Mouse (Mus musculus) lung, postnatal 36 days (tissue): Measurements from ENCODE around the gene Atg13.
"Not testable (repeated sequence)": the region's sequence is repeated elsewhere in the genome, so short reads cannot be mapped to it uniquely, and the experiment has no call there.

Source experiments
- DNase-seq: peaks from one replicate; pipeline ENCODE4 v3.0.0; 2022; ENCODE audit warnings: mixed read lengths

Gene Atg13

DNA sequence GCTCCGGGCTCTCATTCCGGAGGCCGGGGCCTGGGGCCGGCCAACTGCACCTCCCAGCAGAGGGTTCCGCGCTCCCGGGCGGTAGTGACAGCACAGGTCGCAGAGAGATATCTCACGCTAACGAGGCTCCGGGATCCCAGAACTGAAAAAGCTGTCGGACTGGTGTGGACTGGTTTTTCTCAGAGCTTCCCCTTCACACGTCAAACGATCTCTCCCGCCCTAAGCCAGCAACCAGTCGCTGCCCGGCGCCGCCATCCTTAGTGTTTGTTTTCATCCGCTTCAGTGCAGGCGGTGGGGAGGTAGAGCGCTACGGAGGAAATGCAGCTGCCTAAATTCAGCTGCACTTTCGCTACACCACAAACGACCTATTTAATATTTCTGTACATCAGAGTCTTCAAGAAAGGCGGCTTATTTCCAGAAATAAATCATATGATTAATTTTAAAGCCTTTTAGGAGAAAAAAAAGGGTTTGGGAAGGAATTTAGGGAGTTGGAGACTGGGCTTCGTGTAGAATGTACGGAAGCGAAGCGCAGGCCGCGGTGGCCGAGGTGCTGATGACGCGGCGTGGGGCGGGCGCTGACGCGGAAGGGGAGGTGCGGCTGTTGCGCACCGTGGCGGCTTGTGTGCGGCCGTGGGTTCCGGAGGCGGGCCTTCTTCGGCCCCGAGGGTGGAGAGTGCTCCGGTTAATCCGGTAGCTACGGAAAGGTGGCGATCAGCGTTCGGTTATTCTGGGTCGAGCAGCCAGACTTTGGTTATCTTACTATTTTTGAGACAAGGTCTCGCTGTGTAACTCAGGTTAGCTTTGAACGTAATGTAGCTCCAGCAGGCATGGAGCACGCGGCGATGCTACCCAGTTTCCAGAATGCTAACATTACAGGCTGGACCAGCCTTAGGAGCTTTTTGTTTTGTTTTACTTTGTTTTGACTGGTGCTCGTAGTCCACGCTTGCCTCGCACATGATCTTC is at the start of gene Atg13, which contains the start of gene Harbi1:
Gene Atg13, minus strand, starts transcription at position 305 of the 963 bp plus-strand sequence.
Gene Harbi1, plus strand, starts transcription at position 581 of the 963 bp plus-strand sequence.
- peak; percentile 95 for DNase-seq

DNA sequence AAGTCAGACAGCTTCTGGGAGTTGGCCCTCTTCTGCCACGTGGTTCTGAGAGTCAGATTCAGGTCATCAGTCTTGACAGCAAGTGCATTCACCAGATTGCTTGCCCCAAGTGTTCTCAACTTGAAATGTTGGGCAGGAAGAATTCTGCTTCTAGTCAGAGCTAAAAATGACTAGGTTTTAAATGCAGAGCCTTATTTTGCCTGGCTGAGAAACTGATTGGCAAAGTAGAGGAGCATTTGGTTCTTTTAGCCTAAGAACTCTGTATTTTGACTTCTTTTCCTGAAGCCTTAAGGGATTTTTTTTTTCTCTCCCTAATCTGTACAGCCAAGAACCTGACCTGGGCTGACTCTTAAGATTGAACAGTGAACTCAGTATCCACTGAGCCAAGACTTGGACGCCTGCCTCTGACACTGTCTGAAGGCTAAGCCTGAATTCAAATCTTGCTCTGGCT is 39.5 kb upstream of the Atg13 start:
- DNase-seq, result peak; percentile 54

DNA sequence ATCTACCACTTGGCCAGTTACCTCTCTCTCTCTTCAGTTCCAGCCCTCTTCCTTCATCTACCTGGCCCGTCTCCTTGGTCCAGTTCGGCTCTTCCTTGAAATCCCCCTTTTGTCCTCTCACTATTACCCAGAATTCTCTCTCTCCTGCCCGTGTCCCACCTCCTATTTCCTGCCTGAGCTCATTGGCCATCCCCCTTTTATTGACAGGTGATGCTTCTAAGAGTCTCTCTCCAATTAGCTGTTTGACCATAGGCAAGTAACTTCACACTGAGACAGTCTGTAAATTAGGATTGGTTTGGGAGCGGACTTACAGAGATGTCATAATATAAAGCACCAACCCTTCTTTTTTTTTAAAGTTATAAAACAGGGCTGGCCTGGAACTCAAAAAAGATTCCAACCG is 34.3 kb upstream of the Atg13 start:
- DNase-seq, result no peak

DNA sequence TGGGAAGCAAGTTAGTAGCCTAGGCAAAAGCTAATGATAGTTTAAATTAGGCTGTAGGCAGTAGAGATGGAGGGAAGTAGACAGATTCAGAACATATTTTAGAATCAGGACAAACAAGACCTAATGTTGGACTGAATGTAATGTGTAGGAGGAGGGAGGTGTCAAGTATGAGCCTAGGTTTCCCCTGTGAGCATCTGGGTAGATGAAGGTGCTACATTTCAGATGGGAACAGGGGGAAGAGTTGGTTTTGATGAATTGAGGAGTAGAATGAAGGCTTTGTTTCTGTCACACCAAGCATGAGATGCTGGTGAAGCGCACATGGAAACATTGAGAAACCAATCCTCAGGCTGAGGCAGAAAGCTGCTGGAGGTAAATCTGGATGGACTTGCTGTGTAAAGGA is 29.2 kb upstream of the Atg13 start:
- DNase-seq, result no peak

DNA sequence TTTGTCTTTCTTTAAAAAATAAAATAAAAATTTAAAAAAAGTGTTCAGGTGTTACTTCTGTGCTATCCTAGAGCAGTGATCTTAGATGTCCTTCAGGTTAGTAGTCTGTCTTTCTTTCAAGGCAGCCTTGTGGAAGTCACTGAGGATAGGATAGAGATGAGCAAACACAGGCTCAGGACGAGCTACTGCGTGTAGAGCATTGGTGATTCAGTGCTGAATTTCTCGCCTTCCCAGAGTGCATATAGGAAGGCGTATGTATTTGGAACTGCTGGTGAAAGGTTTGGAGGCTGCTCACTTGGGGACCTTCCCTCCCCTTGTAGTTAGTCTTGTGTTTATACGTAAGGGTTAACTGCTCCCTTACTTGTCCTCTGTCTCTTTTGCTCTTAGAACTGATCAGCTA is 24.8 kb upstream of the Atg13 start:
- DNase-seq, result no peak

DNA sequence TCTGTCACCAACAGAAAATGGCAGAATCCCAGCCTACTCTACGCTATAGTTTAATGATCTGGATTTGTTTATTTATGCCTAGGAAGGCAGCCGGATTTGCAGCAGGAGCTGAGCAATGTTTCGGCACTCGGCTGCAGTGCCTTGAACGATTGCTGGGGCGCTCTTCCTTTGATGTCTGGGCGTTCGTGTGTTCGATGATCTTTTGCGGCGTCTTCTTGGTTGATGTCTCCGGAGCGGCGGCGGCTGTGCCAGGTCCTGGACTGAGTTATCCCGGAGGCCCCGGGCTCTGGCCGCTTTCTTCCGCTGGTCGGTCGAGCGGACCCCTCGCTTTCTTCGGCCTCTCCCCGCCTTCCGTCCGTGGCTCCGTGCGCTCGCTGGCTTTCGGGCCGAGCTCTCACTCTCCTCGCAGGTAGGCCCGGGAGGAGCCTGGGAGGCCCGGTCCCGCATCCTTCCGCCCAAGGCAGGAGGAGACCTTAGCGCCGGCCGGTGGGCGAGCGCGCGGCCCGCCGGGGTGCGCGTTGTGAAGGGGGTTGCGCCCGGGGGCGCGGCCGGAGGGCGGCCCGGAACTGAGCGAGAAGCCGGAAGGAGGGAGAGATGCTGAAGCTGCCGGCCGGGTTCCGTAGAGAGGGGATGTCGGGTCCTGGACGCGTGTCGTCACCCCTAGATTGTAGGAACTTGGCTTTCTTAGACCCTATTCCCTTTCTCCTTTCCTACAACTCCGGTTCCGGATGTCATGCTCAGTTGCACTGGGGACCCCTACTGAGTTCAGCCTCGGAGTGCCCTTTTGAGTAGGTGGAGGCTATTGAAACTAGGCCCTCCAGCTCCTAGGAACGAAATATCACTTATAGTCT is 19.8 kb upstream of the Atg13 start, which contains the start of gene Ambra1:
Gene Ambra1, plus strand, starts transcription at position 164 of the 851 bp plus-strand sequence.
- DNase-seq, result peak; percentile 93

DNA sequence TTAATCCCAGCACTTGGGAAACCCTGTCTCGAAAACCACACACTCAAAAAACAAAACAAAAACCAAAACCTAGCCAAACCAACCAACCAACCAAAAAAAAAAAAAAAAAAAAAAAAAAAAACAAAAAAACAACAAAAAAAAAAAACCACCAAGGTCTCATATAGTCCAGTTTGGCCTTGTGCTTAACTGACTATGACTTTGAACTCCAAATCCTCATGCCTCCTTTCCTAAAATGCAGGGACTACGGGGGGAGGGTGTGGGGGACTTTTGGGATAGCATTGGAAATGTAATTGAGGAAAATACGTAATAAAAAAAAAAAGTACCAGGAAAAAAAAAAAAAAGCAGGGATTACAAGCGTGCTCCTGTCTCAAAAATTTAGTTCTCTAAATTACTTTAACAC is 19.2 kb upstream of the Atg13 start:
- no peak for DNase-seq

DNA sequence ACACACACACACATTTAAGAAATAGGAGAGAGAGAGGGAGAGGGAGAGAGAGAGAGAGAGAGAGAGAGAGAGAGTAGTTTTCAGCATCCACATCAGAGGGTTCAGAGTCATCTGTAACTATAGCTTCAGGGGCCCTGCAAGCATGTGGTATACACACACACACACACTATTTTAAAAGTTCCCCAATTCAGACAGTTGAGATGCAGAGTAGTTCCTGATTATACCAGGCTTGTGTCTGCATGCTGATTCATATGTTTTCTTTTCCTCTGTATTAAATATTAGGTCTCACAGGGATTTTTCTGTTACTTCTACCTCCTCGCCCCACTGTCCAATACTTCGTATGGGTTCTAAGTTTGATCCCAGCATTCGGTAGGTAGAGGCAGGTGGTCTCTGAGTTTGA is 16.6 kb upstream of the Atg13 start:
- DNase-seq, result no peak

DNA sequence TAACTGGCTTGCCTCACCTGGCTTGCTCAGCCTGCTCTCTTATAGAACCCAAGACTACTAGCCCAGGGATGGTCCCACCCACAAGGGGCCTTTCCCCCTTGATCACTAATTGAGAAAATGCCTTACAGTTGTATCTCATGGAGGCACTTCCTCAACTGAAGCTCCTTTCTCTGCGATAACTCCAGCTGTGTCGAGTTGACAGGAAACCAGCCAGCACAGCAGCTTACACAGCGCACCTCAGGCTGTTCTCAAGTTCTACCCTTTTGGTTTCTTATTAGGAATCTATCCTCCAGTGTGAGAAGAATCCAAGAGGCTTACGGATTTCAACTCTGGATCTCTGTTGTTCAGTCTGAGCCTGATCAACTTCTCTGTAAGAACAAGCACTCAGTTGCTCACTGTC is 15.1 kb upstream of the Atg13 start:
- DNase-seq, result not testable (repeated sequence)

DNA sequence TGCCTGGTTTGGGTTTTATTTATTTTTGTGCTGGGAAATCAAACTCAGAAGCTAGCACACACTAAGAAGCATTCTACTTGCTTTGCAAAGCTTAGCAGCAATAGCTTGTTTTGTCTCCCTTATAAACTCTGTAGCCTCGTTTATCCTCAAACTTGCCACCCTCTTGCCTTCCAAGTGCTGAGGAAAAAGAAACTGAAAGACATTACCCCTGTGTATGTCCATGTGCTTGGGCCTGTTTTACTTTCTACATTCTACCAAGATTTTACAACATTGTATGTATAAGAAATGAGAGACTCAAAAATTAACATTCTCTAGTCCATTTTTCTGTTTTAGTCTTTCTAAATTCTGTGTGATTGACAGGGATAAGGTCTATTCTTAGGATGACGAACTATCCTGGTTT is 14.3 kb upstream of the Atg13 start:
- no peak for DNase-seq

DNA sequence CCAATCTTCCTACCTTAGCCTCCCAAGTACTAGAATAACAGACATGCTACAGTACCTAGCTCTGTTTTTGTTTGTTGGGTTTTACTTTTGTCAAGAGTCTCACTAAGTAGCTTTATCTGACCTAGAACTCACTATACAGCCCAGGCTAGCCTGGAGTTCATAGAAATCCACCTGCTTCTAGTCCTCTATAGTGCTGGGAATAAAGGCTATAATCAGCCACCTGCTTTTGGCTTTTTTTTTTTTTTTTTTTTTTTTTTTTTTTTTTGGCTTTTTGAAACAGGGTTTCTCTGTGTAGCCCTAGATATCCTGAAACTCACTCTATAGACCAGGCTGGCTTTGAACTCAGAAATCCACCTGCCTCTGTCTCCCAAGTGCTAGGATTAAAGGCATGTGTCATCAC is 13.6 kb upstream of the Atg13 start:
- DNase-seq, result no peak

DNA sequence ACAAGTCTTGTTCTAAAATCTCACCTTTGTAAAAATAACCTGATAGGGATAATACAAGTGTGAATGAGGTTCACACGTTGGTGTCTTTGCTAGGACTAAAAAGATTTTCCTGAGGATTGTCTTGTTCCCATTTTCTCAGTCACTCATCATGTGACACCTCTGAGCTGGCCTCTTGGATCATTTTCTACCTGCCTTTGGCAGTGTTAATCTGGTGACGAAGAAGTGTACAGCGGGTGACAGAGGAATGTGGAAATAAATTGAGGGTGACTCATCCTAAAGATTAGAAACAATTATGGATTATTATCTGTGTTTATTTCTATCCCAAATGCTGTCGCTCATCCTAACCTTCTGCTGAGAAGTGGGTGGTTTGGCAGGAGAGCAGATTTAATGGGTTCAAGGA is 13.0 kb upstream of the Atg13 start:
- no peak for DNase-seq

DNA sequence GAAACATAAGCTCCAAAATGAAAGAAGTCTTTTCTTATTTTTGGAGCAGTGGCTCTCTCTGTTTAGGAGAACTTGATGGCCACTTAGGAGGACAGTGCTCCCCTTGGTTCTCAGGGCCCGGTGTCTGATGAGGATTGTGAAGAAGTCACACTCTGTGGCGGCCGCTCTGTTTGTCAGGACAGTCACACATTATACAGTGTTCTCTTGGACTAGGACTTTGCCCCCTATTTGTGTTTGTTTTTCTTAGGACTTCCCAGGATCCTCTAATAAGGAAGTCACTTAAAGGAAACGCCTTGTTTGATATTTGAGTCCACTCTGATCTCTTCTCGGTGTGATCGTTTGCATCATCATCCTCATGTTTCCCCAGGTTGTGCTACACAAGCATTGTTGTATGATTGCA is 7.9 kb upstream of the Atg13 start:
- no peak for DNase-seq

DNA sequence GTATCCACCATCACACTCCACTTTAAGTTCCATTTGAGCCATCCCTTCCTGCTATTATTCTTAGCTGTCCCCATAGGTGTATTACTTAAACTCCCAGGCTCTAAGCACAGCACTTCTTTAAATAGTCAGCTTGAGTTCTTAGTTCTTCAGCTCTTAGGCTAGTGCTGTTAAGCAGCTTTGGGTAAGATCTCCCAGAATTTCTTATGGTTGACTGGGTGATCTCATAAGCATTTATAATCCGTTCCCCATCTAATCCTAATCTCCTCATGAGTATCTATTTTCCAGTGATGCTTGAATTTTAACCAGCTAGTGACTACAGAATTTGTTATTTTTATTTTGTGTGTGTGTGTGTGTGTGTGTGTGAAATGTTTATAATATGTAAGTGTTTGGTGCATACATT is 4.5 kb upstream of the Atg13 start:
- no peak for DNase-seq

DNA sequence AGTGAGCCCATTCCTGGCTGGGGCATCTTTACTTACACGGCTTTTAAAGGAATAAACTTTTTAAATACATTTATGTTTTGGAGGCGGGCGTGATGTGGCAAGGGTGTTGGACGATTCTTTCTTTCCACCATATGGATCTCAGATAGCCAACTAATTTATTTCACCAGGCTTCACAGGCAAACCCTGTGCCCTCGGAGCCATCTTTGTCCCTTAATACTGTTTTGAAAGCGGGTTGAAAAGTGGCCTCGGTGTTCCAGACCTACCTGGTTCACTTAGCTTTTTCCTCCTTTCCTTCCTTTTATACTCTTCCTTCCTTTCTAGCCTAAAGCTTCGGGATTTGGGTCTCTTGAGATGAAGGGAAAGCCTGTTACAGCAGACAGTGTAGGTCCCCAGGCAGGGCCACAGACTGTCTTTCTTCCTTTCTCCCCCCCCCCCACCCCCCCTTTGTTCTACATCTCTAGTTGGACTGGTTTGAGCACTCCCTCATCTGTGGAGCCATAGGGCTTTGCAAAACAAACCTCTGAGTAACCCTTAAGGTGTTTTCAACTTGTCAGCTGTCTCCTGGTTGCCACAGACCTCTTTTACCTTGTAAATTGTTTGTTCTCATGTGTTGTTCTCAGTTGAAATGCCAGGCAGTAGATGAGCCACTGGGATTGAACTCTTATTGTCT is 1.0 kb upstream of the Atg13 start:
- DNase-seq, result peak; percentile 18

DNA sequence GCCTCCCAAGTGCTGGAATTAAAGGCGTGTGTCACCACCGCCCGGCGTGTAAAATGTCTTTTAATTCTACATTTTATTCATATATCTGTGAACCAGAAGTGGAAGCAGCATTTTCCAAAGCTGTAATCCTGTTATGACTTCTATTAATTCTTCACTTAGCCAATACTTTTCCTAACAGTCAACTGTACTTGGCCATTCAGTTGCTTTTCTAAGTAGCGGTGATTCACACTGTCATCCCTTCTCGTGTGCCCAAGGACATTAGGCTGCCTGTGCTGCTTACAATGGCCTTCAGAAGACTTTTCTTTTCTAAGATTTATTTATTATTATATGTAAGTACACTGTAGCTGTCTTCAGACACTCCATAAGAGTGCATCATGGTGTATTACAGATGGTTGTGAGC is 2.0 kb downstream of the Atg13 start:
- DNase-seq, result no peak

DNA sequence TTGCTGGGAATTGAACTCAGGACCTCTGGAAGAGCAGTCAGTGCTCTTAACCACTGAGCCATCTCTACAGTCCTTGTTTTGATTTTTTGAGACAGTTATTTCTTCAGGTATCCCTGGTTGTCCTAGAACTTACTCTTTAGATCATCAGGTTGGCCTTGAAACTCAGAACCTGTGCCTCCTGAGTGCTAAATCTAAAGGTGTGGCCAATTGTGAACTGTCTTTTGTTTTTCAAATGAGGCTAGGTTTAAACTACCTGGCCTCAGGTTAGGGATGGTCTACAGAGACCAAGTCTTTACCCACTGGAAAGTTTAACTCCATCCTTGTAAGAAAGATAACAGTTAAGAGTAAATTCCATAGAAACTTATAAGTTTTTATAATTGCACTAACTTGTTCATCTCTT is 3.9 kb downstream of the Atg13 start:
- no peak for DNase-seq

DNA sequence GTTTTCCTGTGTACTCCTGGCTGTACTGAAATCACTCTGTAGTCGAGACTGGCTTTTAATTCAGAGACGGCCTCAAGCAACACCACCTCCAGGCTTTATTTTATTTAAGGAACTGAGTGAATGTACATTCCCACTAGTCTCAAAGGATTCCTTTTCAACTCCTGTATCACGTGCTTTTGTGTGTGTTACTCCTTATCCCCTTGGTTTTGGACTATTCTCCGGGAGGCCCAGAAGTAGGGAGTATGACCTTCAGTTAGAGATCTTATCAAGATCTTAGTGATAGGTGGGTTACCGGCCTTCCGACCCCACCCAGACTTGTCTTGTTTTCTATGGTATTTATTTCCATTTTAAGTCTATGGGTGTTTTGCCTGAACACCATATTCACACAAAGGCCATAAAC is 4.6 kb downstream of the Atg13 start:
- no peak for DNase-seq

DNA sequence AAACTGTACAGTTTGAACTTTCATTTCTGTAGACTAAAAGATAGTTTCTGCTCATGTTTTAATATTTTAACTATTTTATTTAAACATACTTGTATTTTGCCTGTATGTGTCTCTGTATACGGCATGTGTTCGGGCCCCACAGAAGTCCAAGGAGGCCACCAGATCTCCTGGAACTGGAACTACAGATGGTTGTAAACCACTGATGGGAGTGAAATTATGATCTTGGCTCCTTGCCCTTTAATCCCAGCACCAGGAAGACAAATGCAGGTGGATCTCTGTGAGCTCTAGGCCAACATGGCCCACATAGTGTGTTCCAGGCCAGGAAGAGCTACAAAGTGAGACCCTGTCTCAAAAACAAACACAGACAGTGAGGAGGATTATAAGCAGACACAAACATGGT is 9.0 kb downstream of the Atg13 start:
- no peak for DNase-seq

DNA sequence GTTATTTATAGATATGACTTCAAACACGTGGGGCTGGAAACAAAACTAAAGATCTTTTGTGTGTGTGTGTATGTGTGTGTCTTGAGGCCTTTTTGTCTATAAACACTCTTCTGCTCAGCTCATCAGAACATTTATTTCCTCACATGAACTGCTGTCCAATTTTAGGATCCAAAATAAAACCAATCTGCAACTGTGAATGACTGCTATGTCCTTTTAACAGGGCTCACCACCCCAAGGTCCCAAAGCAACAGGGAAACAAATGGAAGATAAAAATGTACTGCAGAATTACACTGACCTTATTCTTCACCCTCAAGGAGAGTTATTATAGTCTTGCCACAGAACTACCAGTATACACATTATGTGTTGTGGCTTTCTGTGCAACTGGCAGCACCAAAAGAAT is 11.2 kb downstream of the Atg13 start:
- no peak for DNase-seq

DNA sequence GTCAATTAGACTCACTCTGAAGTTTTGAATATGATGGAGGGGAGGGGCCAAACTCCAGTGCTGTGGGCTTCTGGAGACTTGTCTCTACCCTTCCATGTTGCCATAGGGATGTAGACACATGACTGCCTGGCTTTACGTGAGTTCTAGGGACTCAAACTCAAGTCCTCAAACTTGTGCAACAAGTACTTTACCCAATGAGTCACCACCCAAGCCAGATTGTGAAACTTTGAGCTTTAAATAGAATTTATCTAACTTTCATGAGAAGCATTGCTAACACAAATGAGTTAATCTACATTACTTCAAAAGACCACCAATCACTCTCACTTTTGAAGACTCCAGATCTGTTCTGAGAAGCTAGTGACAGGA is 14.2 kb downstream of the Atg13 start:
- DNase-seq, result peak; percentile 78

DNA sequence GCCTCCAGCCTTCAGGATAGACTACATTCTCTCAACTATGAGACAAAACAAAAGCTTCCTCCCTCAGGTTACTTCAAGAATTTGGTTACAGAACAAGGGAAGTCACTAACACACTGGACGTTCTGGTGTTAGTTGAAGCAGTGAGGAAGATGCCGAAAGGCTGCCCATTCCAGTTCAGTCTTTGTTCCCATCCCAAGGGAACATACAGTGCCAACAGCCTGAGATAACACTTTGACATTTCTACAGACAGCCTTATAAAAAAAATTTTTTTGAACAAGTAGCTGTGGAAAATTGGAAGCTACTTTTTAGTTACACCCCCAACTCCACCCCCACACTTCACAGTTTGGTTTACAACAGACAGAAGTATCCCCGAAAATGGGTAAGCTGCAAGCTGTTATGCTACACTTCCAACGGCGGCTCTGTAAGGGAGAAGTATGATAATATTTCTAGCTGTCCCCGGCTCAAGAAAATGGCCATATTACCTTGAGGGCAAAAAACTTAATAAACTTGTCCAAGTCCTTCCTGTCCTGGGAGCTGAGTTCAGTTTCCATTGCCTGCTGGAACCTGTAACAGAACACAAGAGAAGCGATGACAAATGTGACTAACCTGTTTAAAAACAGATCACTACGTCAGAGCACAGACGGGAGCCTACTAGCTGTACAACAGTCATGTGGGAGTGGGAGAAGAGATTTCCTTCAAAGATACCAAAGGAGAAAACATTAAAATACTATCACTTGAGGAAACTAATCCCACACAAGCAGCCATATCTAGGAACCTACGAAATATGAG is 14.7 kb downstream of the Atg13 start:
- DNase-seq, result no peak
